Mouse (Mus musculus) CD4-positive, CD25-positive, alpha-beta regulatory T cell (primary cell): ENCODE measurements around the gene Tmem128. TPM values are rescaled to one million over a fixed set of nuclear protein-coding genes. Genes with fewer than 3 reads are reported as not detected.

Source experiments
- polyA plus RNA-seq: library from polyadenylated mRNA; unstranded; fragments of 100-300 nt; shearing (Covaris generic); gene quantifications from one replicate; pipeline ENCODE4 v1.2.1, GENCODE M21; 2017

Gene Tmem128
- polyA plus RNA-seq: 101 TPM

GRCm38 (mm10) chr5:38260107-38260682, at the start of gene Tmem128:
Gene Tmem128, plus strand, starts transcription at chr5:38260185.

GRCm38 (mm10) chr5:38220328-38220912, 39.6 kb upstream of the Tmem128 start, which contains the start of the genes Zbtb49 and Lyar:
Gene Zbtb49, minus strand, starts transcription at chr5:38220457.
Gene Lyar, plus strand, starts transcription at chr5:38220470.

GRCm38 (mm10) chr5:38275771-38276170, 15.8 kb downstream of the Tmem128 start, which contains the start of gene Otop1:
Gene Otop1, plus strand, starts transcription at chr5:38275972.

Other genes starting within 250 kb of the Tmem128 start
- gene Stx18, start 221.4 kb upstream of the Tmem128 start, polyA plus RNA-seq: 37.6 TPM
- 0.22 TPM for gene Nsg1, start 100.3 kb upstream of the Tmem128 start, polyA plus RNA-seq
- gene Zbtb49, start 39.7 kb upstream of the Tmem128 start, polyA plus RNA-seq: 19.4 TPM
- 49.9 TPM for gene Lyar, start 39.7 kb upstream of the Tmem128 start, polyA plus RNA-seq
- not detected for gene Otop1, start 15.8 kb downstream of the Tmem128 start, polyA plus RNA-seq
- not detected for gene Drd5, start 59.2 kb downstream of the Tmem128 start, polyA plus RNA-seq
- gene Slc2a9, start 243.0 kb downstream of the Tmem128 start, polyA plus RNA-seq: 7.4 TPM